Mouse (Mus musculus) liver, adult 2 months (tissue): Measurements from ENCODE around the gene Itsn2.

ENCODE experiments used
- CTCF ChIP-seq: fragments of 200-500 bp; IDR thresholded peaks from 2 replicates; pipeline ENCODE4 v1.5.1; 2011; ENCODE audit warnings: low read depth, low read length, control low read depth
- POLR2A ChIP-seq: fragments of 200-500 bp; IDR thresholded peaks from 2 replicates; pipeline ENCODE4 v1.6.1; 2011; ENCODE audit warnings: low read length, control low read depth; ENCODE audit not compliant: insufficient read depth; ENCODE audit errors: extremely low read depth

GRCm38 (mm10) chr12:4587846-4588245, 4.6 kb upstream of the Itsn2 start:
- TF ChIP-seq POLR2A (no peak), CTCF (no peak)
